ENCODE assay signal across 8 mouse cellular contexts in the genomic region with DNA sequence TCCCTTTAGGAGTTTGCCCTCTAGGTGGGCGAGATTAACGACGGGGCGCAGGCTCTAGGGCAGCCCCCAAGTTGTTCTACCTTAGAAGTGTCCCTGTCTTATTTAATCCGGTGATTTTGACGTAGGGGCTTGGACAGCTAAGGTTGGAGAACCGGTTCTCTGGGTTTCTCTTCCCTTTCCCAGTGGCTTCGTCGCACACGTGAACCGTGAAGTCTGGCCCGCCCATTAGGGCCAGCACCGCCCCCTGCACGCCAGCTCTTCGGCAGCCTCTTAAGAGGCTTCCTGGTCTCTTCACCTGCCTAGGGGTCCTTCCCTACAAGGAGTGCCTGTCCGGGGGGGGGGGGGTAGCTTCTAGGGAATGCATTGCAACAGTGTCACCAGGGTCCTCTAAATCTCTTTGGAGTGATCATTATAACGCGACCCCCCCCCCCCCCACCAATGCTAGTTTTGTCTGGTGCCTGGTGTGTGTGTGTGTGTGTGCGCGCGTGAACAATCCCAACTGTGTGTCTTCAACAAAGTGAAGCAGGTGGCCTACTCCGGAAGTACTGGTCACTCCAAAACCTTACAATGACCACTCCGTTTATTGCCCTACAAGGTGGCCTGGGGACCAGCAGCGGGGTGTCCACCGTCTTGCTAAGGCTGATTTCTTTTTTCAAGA. TPM values are rescaled to one million over a fixed set of nuclear protein-coding genes. Genes with fewer than 3 reads are reported as not detected.
DNase-seq lines count a peak whose midpoint lies in the region; ATAC-seq and TF ChIP-seq lines count a peak whose summit lies in the region.

No protein-coding gene starts in this region.

- peak overlapping the region; percentile 75 for H3K4me2 ChIP-seq in embryonic facial prominence, embryonic 14.5 days (ENCODE audit: low read depth, low read length)
- peak overlapping the region; percentile 95 for H3K4me2 ChIP-seq in kidney, embryonic 16.5 days (replicated peaks; ENCODE audit: low read depth, low read length)

- 2% methylated on average over 22 of the region's 25 CpGs for WGBS in embryonic facial prominence, embryonic 14.5 days
- WGBS in kidney, embryonic 16.5 days = 3% methylated on average over 25 of the region's 25 CpGs

- peaks cover 5% of the 10 kb centered on the region; the same call in 1 of the 2 replicates for H3K36me3 ChIP-seq in embryonic facial prominence, embryonic 14.5 days (ENCODE audit: control insufficient read depth, insufficient read depth, low read length)
- no peaks in the 10 kb centered on the region; the same call in 1 of the 2 replicates for H3K36me3 ChIP-seq in kidney, embryonic 16.5 days (ENCODE audit: insufficient read depth, low read length)

- H3K4me1 ChIP-seq in embryonic facial prominence, embryonic 14.5 days (ENCODE audit: control insufficient read depth, insufficient read depth, low read length) = peaks cover 26% of the 10 kb centered on the region
- H3K4me1 ChIP-seq in kidney, embryonic 16.5 days (ENCODE audit: insufficient read depth, low read length) = peaks cover 63% of the 10 kb centered on the region

- no peak overlapping the region for H3K27ac ChIP-seq in left cerebral cortex, adult 2 months
- H3K27ac ChIP-seq in embryonic facial prominence, embryonic 14.5 days (replicated peaks; ENCODE audit: low read depth, low read length) = no peak overlapping the region; the same call in 1 of the 2 replicates
- H3K27ac ChIP-seq in kidney, embryonic 16.5 days (ENCODE audit: low read length) = peak overlapping the region; percentile 81

- H3K9ac ChIP-seq in embryonic facial prominence, embryonic 14.5 days (ENCODE audit: low read depth, low read length) = no peak overlapping the region
- peak overlapping the region; percentile 77 for H3K9ac ChIP-seq in kidney, embryonic 16.5 days (replicated peaks; ENCODE audit: low read length)

- peak overlapping the region; percentile 77 for H3K4me3 ChIP-seq in left cerebral cortex, adult 2 months
- peak overlapping the region; percentile 57 for H3K4me3 ChIP-seq in embryonic facial prominence, embryonic 14.5 days (ENCODE audit: low read depth, low read length)
- H3K4me3 ChIP-seq in kidney, embryonic 16.5 days (ENCODE audit: low read length) = peak overlapping the region; percentile 48

- TF ChIP-seq CTCF in left cerebral cortex, adult 2 months (IDR thresholded peaks at IDR 0.05) = no peak

- intact Hi-C loops in left cerebral cortex, adult 2 months (cut with DNase I) = loop anchor here (5.0 kb wide), 1 partner anchor 51 kb away; the partner anchor contains the start of gene Plekhm1
- intact Hi-C loops in left cerebral cortex, postnatal 25 days (cut with DNase I) = loop anchor here (2.0 to 5.0 kb wide), 2 partner anchors 29 to 41 kb away; no protein-coding TSS in a partner anchor

- no peaks in the 10 kb centered on the region for H3K9me3 ChIP-seq in embryonic facial prominence, embryonic 14.5 days (ENCODE audit: control insufficient read depth, low read length)
- H3K9me3 ChIP-seq in kidney, embryonic 16.5 days (ENCODE audit: low read length) = no peaks in the 10 kb centered on the region

- no peak for DNase-seq in left cerebral cortex, adult 2 months (ENCODE audit: extremely low spot score in 1 of 2, low spot score in 2 of 2)
- DNase-seq in left cerebral cortex, postnatal 25 days (ENCODE audit: low spot score in 2 of 2) = no peak
- peak; percentile 90 for DNase-seq in embryonic facial prominence, embryonic 14.5 days (ENCODE audit: low spot score)
- DNase-seq in lung, postnatal 4 days = peak; percentile 74 to 84
- no peak for DNase-seq in cerebellum, adult 9-10 months
- DNase-seq in frontal cortex, postnatal 36 days (ENCODE audit: low spot score in 2 of 2) = no peak
- DNase-seq in gastrocnemius, postnatal 4 days (ENCODE audit: low spot score in 2 of 2) = no peak

- peaks cover 53% of the 10 kb centered on the region for H3K27me3 ChIP-seq in embryonic facial prominence, embryonic 14.5 days (replicated peaks; ENCODE audit: control insufficient read depth, insufficient read depth, low read length)
- H3K27me3 ChIP-seq in kidney, embryonic 16.5 days (ENCODE audit: insufficient read depth, low read length) = peaks cover 29% of the 10 kb centered on the region

- ATAC-seq in embryonic facial prominence, embryonic 14.5 days (ENCODE audit: low read depth) = peak; percentile 64
- ATAC-seq in kidney, embryonic 16.5 days (ENCODE audit: low FRiP score, low TSS enrichment) = peak; percentile 33; the same call in 1 of the 2 replicates

RNA-seq across cellular contexts. Expression of gene Arhgap27, which starts 2.0 kb away (rescaled TPM):
- 10 to 100 TPM; 10.8 to 14.0 TPM for total RNA-seq in left cerebral cortex, adult 2 months (2021)
- 10 to 100 TPM in 1 of 2 experiments, 1 to 10 TPM in 1; 7.9 to 12.4 TPM for total RNA-seq in left cerebral cortex, postnatal 25 days (2021)
- 8.6 and 9.4 TPM in 2 replicates for polyA plus RNA-seq in embryonic facial prominence, embryonic 14.5 days (2014; fragmentation: Nextera tagmentation; extraction: Ambion mirVana)
- polyA plus RNA-seq in kidney, embryonic 16.5 days (2015; fragmentation: Nextera tagmentation; extraction: Ambion mirVana) = 17.8 and 18.7 TPM in 2 replicates
- total RNA-seq in gastrocnemius, postnatal 4 days (2021) = 10 to 100 TPM; 11.7 to 12.2 TPM

RNA-seq across cellular contexts. Expression of gene Plekhm1, which starts 51.0 kb away (rescaled TPM):
- total RNA-seq in left cerebral cortex, adult 2 months (2021) = 10 to 100 TPM; 17.0 to 19.8 TPM
- 10 to 100 TPM; 16.5 to 17.4 TPM for total RNA-seq in left cerebral cortex, postnatal 25 days (2021)
- polyA plus RNA-seq in embryonic facial prominence, embryonic 14.5 days (2014; fragmentation: Nextera tagmentation; extraction: Ambion mirVana) = 8.1 and 8.7 TPM in 2 replicates
- 9.2 and 10.3 TPM in 2 replicates for polyA plus RNA-seq in kidney, embryonic 16.5 days (2015; fragmentation: Nextera tagmentation; extraction: Ambion mirVana)
- total RNA-seq in gastrocnemius, postnatal 4 days (2021) = 10 to 100 TPM; 12.0 to 12.8 TPM

Comparison
In these comparisons a context has a peak if more than half of its experiments do, and no peak if none do; other contexts are left out.
1. DNase-seq: peak in embryonic facial prominence, embryonic 14.5 days (single experiment) and lung, postnatal 4 days (2 of 2); none in left cerebral cortex, adult 2 months (0 of 2), left cerebral cortex, postnatal 25 days (0 of 2), cerebellum, adult 9-10 months (single experiment), frontal cortex, postnatal 36 days (0 of 2) and gastrocnemius, postnatal 4 days (0 of 2).
2. Peak in every context shown above with its lines, with median percentiles within 50 percentile points of each other: H3K4me3 ChIP-seq.